Mouse (Mus musculus) limb, embryonic 11.5 days (tissue): ENCODE results near the gene Apof. TPM values are rescaled to one million over a fixed set of nuclear protein-coding genes. Genes with fewer than 3 reads are reported as not detected.
A peak's percentile ranks its signal among the peaks of the same experiment; 100 is the strongest.

Experiments
- ATAC-seq: fragments of 200-750 bp; cut with Nextera tagmentation; 2 replicates; pipeline ENCODE4 v1.8.0; 2017; ENCODE audit warnings: low read depth; ENCODE audit not compliant: insufficient number of reproducible peaks, low FRiP score, low TSS enrichment
- DNase-seq: peaks from one replicate; pipeline ENCODE4 v3.0.0-alpha.2; 2015; ENCODE audit warnings: low spot score
- H3K27ac ChIP-seq: fragments of 300-500 bp; sonication (generic); replicated peaks from 2 replicates; pipeline ENCODE4 v1.5.1; 2014; ENCODE audit warnings: low read depth, mild to moderate bottlenecking, low read length
- H3K27me3 ChIP-seq: fragments of 300-500 bp; sonication (generic); 2 replicates; pipeline ENCODE4 v1.6.1; 2014; ENCODE audit warnings: mild to moderate bottlenecking, low read length, mixed read lengths; ENCODE audit not compliant: control insufficient read depth, insufficient read depth
- H3K36me3 ChIP-seq: fragments of 300-500 bp; sonication (generic); 2 replicates; pipeline ENCODE4 v1.6.1; 2014; ENCODE audit warnings: mild to moderate bottlenecking, low read length, moderate library complexity, mixed read lengths; ENCODE audit not compliant: control insufficient read depth, insufficient read depth
- H3K4me1 ChIP-seq: fragments of 300-500 bp; sonication (generic); 2 replicates; pipeline ENCODE4 v1.6.1; 2014; ENCODE audit warnings: low read length, mixed read lengths; ENCODE audit not compliant: control insufficient read depth, insufficient read depth
- H3K4me2 ChIP-seq: fragments of 300-500 bp; sonication (generic); 2 replicates; pipeline ENCODE4 v1.6.1; 2014; ENCODE audit warnings: low read depth, mild to moderate bottlenecking, moderate library complexity; ENCODE audit not compliant: severe bottlenecking
- H3K4me3 ChIP-seq: fragments of 300-500 bp; sonication (generic); 2 replicates; pipeline ENCODE4 v1.5.1; 2014; ENCODE audit warnings: low read depth, low read length
- H3K9ac ChIP-seq: fragments of 300-500 bp; sonication (generic); 2 replicates; pipeline ENCODE4 v1.6.1; 2014; ENCODE audit warnings: mild to moderate bottlenecking, low read length
- H3K9me3 ChIP-seq: fragments of 300-500 bp; sonication (generic); 2 replicates; pipeline ENCODE4 v1.6.1; 2016; ENCODE audit warnings: low read length; ENCODE audit not compliant: control insufficient read depth
- WGBS: fragments of 180-500 bp; shearing (Covaris S2); extraction: QIAGEN DNeasy Blood & Tissue Kit; methylation state at CpG from one replicate; pipeline ENCODE4 v1.1.7; 2014; 5-methylcytosine and 5-hydroxymethylcytosine counted together
- polyA plus RNA-seq: library from polyadenylated mRNA; unstranded; fragments of >200 nt; fragmentation: Nextera tagmentation; extraction: Ambion mirVana; gene quantifications from 2 replicates; pipeline ENCODE4 v1.2.1, GENCODE M21; 2014

Apof gene
- polyA plus RNA-seq: not detected in 2 replicates

GRCm38 (mm10) chr10:128268371-128268770, at the start of gene Apof:
TSS of gene Apof (plus strand) at chr10:128268671.
- Histone ChIP-seq H3K4me2 (no peak within 1 kb of the TSS), H3K9ac (no peak within 1 kb of the TSS), H3K9me3 (no peaks in the 10 kb centered on the region), H3K4me1 (no peaks in the 10 kb centered on the region), H3K27ac (no peak within 1 kb of the TSS), H3K27me3 (no peaks in the 10 kb centered on the region), H3K4me3 (no peak within 1 kb of the TSS), H3K36me3 (no peaks in the 10 kb centered on the region)
- WGBS: 76% methylated on average over 6 of the region's 6 CpGs
- ATAC-seq (no peak), DNase-seq (no peak)

GRCm38 (mm10) chr10:128221533-128222286, 46.8 kb upstream of the Apof start:
- 61% methylated on average over 16 of the region's 16 CpGs for WGBS
- H3K4me3 ChIP-seq: no peak overlapping the region
- H3K27me3 ChIP-seq: no peaks in the 10 kb centered on the region
- DNase-seq: no peak
- H3K9ac ChIP-seq: no peak overlapping the region
- H3K9me3 ChIP-seq: no peaks in the 10 kb centered on the region
- H3K27ac ChIP-seq: no peak overlapping the region
- peaks cover 8% of the 10 kb centered on the region; the same call in 1 of the 2 replicates for H3K4me1 ChIP-seq
- no peak overlapping the region for H3K4me2 ChIP-seq
- no peak for ATAC-seq
- no peaks in the 10 kb centered on the region for H3K36me3 ChIP-seq

- H3K4me2 ChIP-seq: no peak overlapping the region
- no peak overlapping the region for H3K9ac ChIP-seq
- H3K4me3 ChIP-seq: no peak overlapping the region
- ATAC-seq (no peak), DNase-seq (no peak)
- peaks cover 11% of the 10 kb centered on the region for H3K4me1 ChIP-seq
- H3K9me3 ChIP-seq: no peaks in the 10 kb centered on the region
- H3K27ac ChIP-seq: no peak overlapping the region
- no peaks in the 10 kb centered on the region for H3K27me3 ChIP-seq
- H3K36me3 ChIP-seq: no peaks in the 10 kb centered on the region
- WGBS: 39% methylated on average over 5 of the region's 5 CpGs
Measured at GRCm38 (mm10) chr10:128225064-128225463, 43.4 kb upstream of the Apof start.

GRCm38 (mm10) chr10:128225538-128225937, 42.9 kb upstream of the Apof start, which contains the start of gene Mip:
TSS of gene Mip (plus strand) at chr10:128225838.
- Histone ChIP-seq H3K9ac (no peak within 1 kb of the TSS), H3K36me3 (no peaks in the 10 kb centered on the region), H3K4me1 (peaks cover 12% of the 10 kb centered on the region), H3K4me2 (no peak within 1 kb of the TSS), H3K9me3 (no peaks in the 10 kb centered on the region), H3K4me3 (no peak within 1 kb of the TSS), H3K27ac (no peak within 1 kb of the TSS), H3K27me3 (no peaks in the 10 kb centered on the region)
- no peak for DNase-seq
- WGBS: 45% methylated on average over 4 of the region's 4 CpGs
- ATAC-seq: no peak

GRCm38 (mm10) chr10:128227592-128227991, 40.9 kb upstream of the Apof start:
- peaks cover 16% of the 10 kb centered on the region for H3K4me1 ChIP-seq
- no peak overlapping the region for H3K4me3 ChIP-seq
- no peak overlapping the region for H3K9ac ChIP-seq
- DNase-seq: no peak
- H3K27me3 ChIP-seq: no peaks in the 10 kb centered on the region
- H3K36me3 ChIP-seq: no peaks in the 10 kb centered on the region
- no peak overlapping the region for H3K4me2 ChIP-seq
- 91% methylated on average over 9 of the region's 9 CpGs for WGBS
- H3K9me3 ChIP-seq: no peaks in the 10 kb centered on the region
- no peak for ATAC-seq
- H3K27ac ChIP-seq: no peak overlapping the region

GRCm38 (mm10) chr10:128228009-128228408, 40.5 kb upstream of the Apof start:
- H3K27ac ChIP-seq: no peak overlapping the region
- no peak overlapping the region for H3K4me2 ChIP-seq
- DNase-seq: no peak
- no peaks in the 10 kb centered on the region for H3K27me3 ChIP-seq
- ATAC-seq: no peak
- no peak overlapping the region for H3K9ac ChIP-seq
- peaks cover 16% of the 10 kb centered on the region for H3K4me1 ChIP-seq
- H3K9me3 ChIP-seq: no peaks in the 10 kb centered on the region
- 93% methylated on average over 8 of the region's 8 CpGs for WGBS
- no peaks in the 10 kb centered on the region for H3K36me3 ChIP-seq
- no peak overlapping the region for H3K4me3 ChIP-seq

- H3K36me3 ChIP-seq: peaks cover 2% of the 10 kb centered on the region; the same call in 1 of the 2 replicates
- peak overlapping the region; percentile 38; the same call in 1 of the 2 replicates for H3K9ac ChIP-seq
- H3K27me3 ChIP-seq: no peaks in the 10 kb centered on the region
- peaks cover 15% of the 10 kb centered on the region for H3K4me1 ChIP-seq
- peak overlapping the region; percentile 68; the same call in 1 of the 2 replicates for H3K4me2 ChIP-seq
- H3K27ac ChIP-seq: peak overlapping the region; percentile 96
- DNase-seq: no peak
- ATAC-seq: no peak
- no peaks in the 10 kb centered on the region for H3K9me3 ChIP-seq
- no peak overlapping the region for H3K4me3 ChIP-seq
- WGBS: 70% methylated on average over 12 of the region's 12 CpGs
Measured at GRCm38 (mm10) chr10:128230582-128230981, 37.9 kb upstream of the Apof start.

- H3K4me1 ChIP-seq: peaks cover 15% of the 10 kb centered on the region
- H3K27me3 ChIP-seq: no peaks in the 10 kb centered on the region
- DNase-seq: peak; percentile 42
- no peak for ATAC-seq
- H3K4me2 ChIP-seq: peak overlapping the region; percentile 68
- peaks cover 2% of the 10 kb centered on the region; the same call in 1 of the 2 replicates for H3K36me3 ChIP-seq
- H3K9ac ChIP-seq: peak overlapping the region; percentile 97
- no peaks in the 10 kb centered on the region for H3K9me3 ChIP-seq
- peak overlapping the region; percentile 96 for H3K27ac ChIP-seq
- WGBS: 13% methylated on average over 5 of the region's 5 CpGs
- peak overlapping the region; percentile 81 for H3K4me3 ChIP-seq
Measured at GRCm38 (mm10) chr10:128231146-128231545, 37.3 kb upstream of the Apof start.
